Mouse (Mus musculus) lung, postnatal 4 days (tissue): ENCODE data around the gene Rho.

Experiments
- DNase-seq, 2 experiments: peaks; one replicate each; pipeline ENCODE4 v3.0.0; 2021

Gene Rho

GRCm38 (mm10) chr6:115915601-115916445 lies 15.7 kb upstream of the Rho start:
- no peak for DNase-seq

GRCm38 (mm10) chr6:115916611-115917010 lies 14.9 kb upstream of the Rho start:
- no peak for DNase-seq

GRCm38 (mm10) chr6:115918615-115919014 lies 12.9 kb upstream of the Rho start:
- DNase-seq = no peak

GRCm38 (mm10) chr6:115919876-115920275 lies 11.7 kb upstream of the Rho start:
- no peak for DNase-seq

GRCm38 (mm10) chr6:115924829-115925228 lies 6.7 kb upstream of the Rho start:
- peak in 1 of 2 experiments; percentile 67 for DNase-seq

GRCm38 (mm10) chr6:115926416-115926815 lies 5.1 kb upstream of the Rho start:
- no peak for DNase-seq

GRCm38 (mm10) chr6:115927292-115928242 lies 4.0 kb upstream of the Rho start:
- DNase-seq = no peak

- DNase-seq = peak in 1 of 2 experiments; percentile 53
Observed at GRCm38 (mm10) chr6:115930018-115930417, 1.5 kb upstream of the Rho start.

- DNase-seq = no peak
Observed at GRCm38 (mm10) chr6:115932391-115932790, 843 bp downstream of the Rho start.

GRCm38 (mm10) chr6:115935544-115935943 lies 4.0 kb downstream of the Rho start:
- no peak for DNase-seq

GRCm38 (mm10) chr6:115938011-115938410 lies 6.5 kb downstream of the Rho start:
- no peak for DNase-seq

- DNase-seq = no peak
Observed at GRCm38 (mm10) chr6:115938798-115939197, 7.2 kb downstream of the Rho start.

- no peak for DNase-seq
Observed at GRCm38 (mm10) chr6:115940603-115941002, 9.1 kb downstream of the Rho start.

GRCm38 (mm10) chr6:115941128-115941527 lies 9.6 kb downstream of the Rho start:
- DNase-seq = peak in 1 of 2 experiments; percentile 58

GRCm38 (mm10) chr6:115943498-115944427 lies 12.2 kb downstream of the Rho start:
- no peak for DNase-seq

- DNase-seq = no peak
Observed at GRCm38 (mm10) chr6:115944638-115945037, 13.1 kb downstream of the Rho start, which contains the start of gene H1foo. Gene H1foo (plus strand): TSS chr6:115944938.

- no peak for DNase-seq
Observed at GRCm38 (mm10) chr6:115945633-115946032, 14.1 kb downstream of the Rho start.

GRCm38 (mm10) chr6:115946389-115946788 lies 14.8 kb downstream of the Rho start:
- DNase-seq = peak in 1 of 2 experiments; percentile 56

- peak in 1 of 2 experiments; percentile 65 for DNase-seq
Observed at GRCm38 (mm10) chr6:115954506-115955074, 23.0 kb downstream of the Rho start.

- no peak for DNase-seq
Observed at GRCm38 (mm10) chr6:115955169-115955568, 23.6 kb downstream of the Rho start.

GRCm38 (mm10) chr6:115955664-115956063 lies 24.1 kb downstream of the Rho start:
- DNase-seq = no peak

- no peak for DNase-seq
Observed at GRCm38 (mm10) chr6:115956418-115956921, 24.9 kb downstream of the Rho start.
